Mouse (Mus musculus): ENCODE results near the gene Ypel5.

DNA sequence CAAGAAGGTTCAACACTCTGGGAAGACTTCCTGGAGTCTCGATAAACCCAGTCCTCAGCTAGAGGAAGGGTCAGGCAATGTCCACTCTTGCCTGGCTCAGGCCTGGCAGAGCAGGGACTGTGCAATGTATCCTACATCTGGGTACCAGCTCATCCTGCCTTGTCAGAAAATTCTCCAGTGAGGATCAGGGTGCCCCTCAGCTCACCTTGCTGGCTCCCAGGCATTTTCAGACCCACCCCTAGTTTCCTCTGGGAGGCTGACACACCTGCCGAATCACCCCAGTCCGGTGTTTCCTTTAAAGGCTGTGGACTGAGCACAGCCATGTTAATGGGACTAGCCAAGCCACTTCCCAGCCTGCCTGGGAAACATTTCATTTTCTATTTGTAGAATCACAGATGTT is 43.9 kb downstream of the Ypel5 start:
- no peak for TF ChIP-seq POLR2A (IDR thresholded peaks at IDR 0.05; ENCODE audit: low read depth, low read length)
- no peak for TF ChIP-seq CTCF (IDR thresholded peaks at IDR 0.05; ENCODE audit: extremely low read depth, insufficient read depth, insufficient read length, insufficient replicate concordance)

Measured in spleen, adult 2 months (tissue).